Mouse (Mus musculus) brown adipose tissue, adult 24 weeks (tissue): Measurements from ENCODE around the gene Cd4. TPM values are rescaled to one million over a fixed set of nuclear protein-coding genes. Genes with fewer than 3 reads are reported as not detected.

Experiments used
- H3K27ac ChIP-seq: fragments of 200-500 bp; replicated peaks from 2 replicates; pipeline ENCODE4 v1.5.1; 2012; ENCODE audit warnings: low read depth, mild to moderate bottlenecking, low read length
- H3K4me1 ChIP-seq: fragments of 200-500 bp; 2 replicates; pipeline ENCODE4 v1.6.1; 2012; ENCODE audit warnings: low read length, mixed read lengths; ENCODE audit not compliant: control insufficient read depth, insufficient read depth, insufficient read length
- H3K4me3 ChIP-seq: fragments of 200-500 bp; 2 replicates; pipeline ENCODE4 v1.5.1; 2012; ENCODE audit warnings: low read depth, mild to moderate bottlenecking, low read length, moderate library complexity; ENCODE audit not compliant: insufficient read depth
- polyA plus RNA-seq: library from polyadenylated mRNA; stranded (reverse); fragments of >200 nt; gene quantifications from 2 replicates; pipeline ENCODE4 v1.2.4, GENCODE M21; 2012; ENCODE audit not compliant: missing spikeins, insufficient read depth, insufficient read length

The Cd4 gene
- polyA plus RNA-seq, 1 experiment: not detected

GRCm38 (mm10) chr6:124828868-124829798 is 58.9 kb downstream of the Cd4 start, which contains the start of the genes Usp5 and Cdca3:
Usp5 (minus strand) TSS chr6:124829484.
Cdca3 (plus strand) TSS chr6:124829547.
- H3K4me1 ChIP-seq: 0 out of 2 replicates have a peak, but pooled peaks cover 6% of the 10 kb centered on the region
- peak within 1 kb of the TSS; percentile 88 for H3K27ac ChIP-seq
- H3K4me3 ChIP-seq: peak within 1 kb of the TSS; percentile 77

- Histone ChIP-seq H3K4me3 (peak overlapping the region; percentile 59), H3K4me1 (0 out of 2 replicates have a peak, but pooled peaks cover 6% of the 10 kb centered on the region), H3K27ac (no peak overlapping the region)
Measured at GRCm38 (mm10) chr6:124828101-124828592, 59.9 kb downstream of the Cd4 start.

- Histone ChIP-seq H3K4me3 (no peak overlapping the region), H3K27ac (no peak overlapping the region), H3K4me1 (no peaks in the 10 kb centered on the region)
Measured at GRCm38 (mm10) chr6:124822049-124822448, 66.0 kb downstream of the Cd4 start.

GRCm38 (mm10) chr6:124820891-124821290 is 67.1 kb downstream of the Cd4 start:
- Histone ChIP-seq H3K27ac (no peak overlapping the region), H3K4me3 (no peak overlapping the region), H3K4me1 (no peaks in the 10 kb centered on the region)

GRCm38 (mm10) chr6:124817971-124818370 is 70.0 kb downstream of the Cd4 start:
- H3K27ac ChIP-seq: no peak overlapping the region
- peaks cover 4% of the 10 kb centered on the region for H3K4me1 ChIP-seq
- H3K4me3 ChIP-seq: no peak overlapping the region

GRCm38 (mm10) chr6:124817563-124817962 is 70.5 kb downstream of the Cd4 start:
- peaks cover 7% of the 10 kb centered on the region for H3K4me1 ChIP-seq
- H3K4me3 ChIP-seq: no peak overlapping the region
- no peak overlapping the region for H3K27ac ChIP-seq

- H3K4me3 ChIP-seq: no peak overlapping the region
- peaks cover 7% of the 10 kb centered on the region for H3K4me1 ChIP-seq
- H3K27ac ChIP-seq: no peak overlapping the region
Measured at GRCm38 (mm10) chr6:124817125-124817524, 70.9 kb downstream of the Cd4 start.

- H3K4me1 ChIP-seq: peaks cover 7% of the 10 kb centered on the region
- H3K4me3 ChIP-seq: no peak overlapping the region
- H3K27ac ChIP-seq: no peak overlapping the region
Measured at GRCm38 (mm10) chr6:124816611-124817010, 71.4 kb downstream of the Cd4 start.

GRCm38 (mm10) chr6:124814858-124815774 is 72.9 kb downstream of the Cd4 start:
- Histone ChIP-seq H3K4me1 (peaks cover 7% of the 10 kb centered on the region), H3K4me3 (no peak overlapping the region), H3K27ac (no peak overlapping the region)

Other genes starting within 250 kb of the Cd4 start
- gene Lpcat3, start 225.2 kb downstream of the Cd4 start, polyA plus RNA-seq: 43.7 and 58.4 TPM in 2 replicates
- 78.3 and 102 TPM in 2 replicates for gene Emg1, start 176.0 kb downstream of the Cd4 start, polyA plus RNA-seq
- gene Phb2, start 175.9 kb downstream of the Cd4 start, polyA plus RNA-seq: 284 and 381 TPM in 2 replicates
- gene Ptpn6, start 149.5 kb downstream of the Cd4 start, polyA plus RNA-seq: 13.5 and 14.1 TPM in 2 replicates
- gene Grcc10, start 146.8 kb downstream of the Cd4 start, polyA plus RNA-seq: 301 and 355 TPM in 2 replicates
- not detected in 2 replicates for gene Gm45234, start 132.2 kb downstream of the Cd4 start, polyA plus RNA-seq
- gene Atn1, start 131.7 kb downstream of the Cd4 start, polyA plus RNA-seq: 31.7 and 35.7 TPM in 2 replicates
- gene Eno2, start 118.5 kb downstream of the Cd4 start, polyA plus RNA-seq: 0.63 TPM in 1 of 2 replicates, not detected in the other
- gene Lrrc23, start 108.5 kb downstream of the Cd4 start, polyA plus RNA-seq: not detected in 2 replicates
- gene Spsb2, start 79.6 kb downstream of the Cd4 start, polyA plus RNA-seq: 5.1 and 7.3 TPM in 2 replicates
- 519 and 573 TPM in 2 replicates for gene Tpi1, start 73.9 kb downstream of the Cd4 start, polyA plus RNA-seq
- 35.8 and 39.4 TPM in 2 replicates for gene Usp5, start 58.7 kb downstream of the Cd4 start, polyA plus RNA-seq
- 2.4 TPM in 1 of 2 replicates, not detected in the other for gene Cdca3, start 58.7 kb downstream of the Cd4 start, polyA plus RNA-seq
- gene Gnb3, start 47.9 kb downstream of the Cd4 start, polyA plus RNA-seq: not detected in 2 replicates
- 2.7 and 3.8 TPM in 2 replicates for gene P3h3, start 30.5 kb downstream of the Cd4 start, polyA plus RNA-seq
- 0.88 TPM in 1 of 2 replicates, not detected in the other for gene Gpr162, start 24.2 kb downstream of the Cd4 start, polyA plus RNA-seq
- gene Lag3, start 23.5 kb upstream of the Cd4 start, polyA plus RNA-seq: 12.2 and 15.1 TPM in 2 replicates
- 949 and 1,236 TPM in 2 replicates for gene Ptms, start 31.9 kb upstream of the Cd4 start, polyA plus RNA-seq
- 238 and 301 TPM in 2 replicates for gene Mlf2, start 43.2 kb upstream of the Cd4 start, polyA plus RNA-seq
- 74.8 and 85.4 TPM in 2 replicates for gene Cops7a, start 77.3 kb upstream of the Cd4 start, polyA plus RNA-seq
- 0.54 TPM in 1 of 2 replicates, not detected in the other for gene Pianp, start 108.5 kb upstream of the Cd4 start, polyA plus RNA-seq
- gene Zfp384, start 120.9 kb upstream of the Cd4 start, polyA plus RNA-seq: 19.9 and 25.6 TPM in 2 replicates
- gene Ing4, start 151.5 kb upstream of the Cd4 start, polyA plus RNA-seq: 32.1 and 34.0 TPM in 2 replicates
- gene Acrbp, start 161.5 kb upstream of the Cd4 start, polyA plus RNA-seq: 5.1 and 5.5 TPM in 2 replicates
- gene Lpar5, start 179.7 kb upstream of the Cd4 start, polyA plus RNA-seq: not detected in 2 replicates
- 73.3 and 90.8 TPM in 2 replicates for gene Chd4, start 207.8 kb upstream of the Cd4 start, polyA plus RNA-seq
- gene Nop2, start 243.7 kb upstream of the Cd4 start, polyA plus RNA-seq: 10.0 and 16.0 TPM in 2 replicates